Mouse (Mus musculus): ENCODE measurements around the gene Ppm1d. TPM values are rescaled to one million over a fixed set of nuclear protein-coding genes. Genes with fewer than 3 reads are reported as not detected.

Ppm1d gene
- polyA plus RNA-seq, 1 experiment: 7.9 TPM

Other genes starting within 250 kb of the Ppm1d start
- 17.7 and 19.8 TPM in 2 replicates for gene Usp32, start 171.1 kb upstream of the Ppm1d start, polyA plus RNA-seq (2012; rRNA removed)
- not detected in 2 replicates for gene 1700125H20Rik, start 140.8 kb upstream of the Ppm1d start, polyA plus RNA-seq (2012; rRNA removed)
- 20.7 and 22.4 TPM in 2 replicates for gene Appbp2, start 76.1 kb upstream of the Ppm1d start, polyA plus RNA-seq (2012; rRNA removed)
- 28.6 and 37.8 TPM in 2 replicates for gene Bcas3, start 41.9 kb downstream of the Ppm1d start, polyA plus RNA-seq (2012; rRNA removed)

Data from urinary bladder, adult 2 months (tissue).